Mouse (Mus musculus) embryonic fibroblast, embryonic 13.5 days (primary cell): ENCODE results near the gene Hoxd10.
A peak's percentile ranks its signal among the peaks of the same experiment; 100 is the strongest.

ENCODE experiments used
- CTCF ChIP-seq: IDR thresholded peaks from 2 replicates; pipeline ENCODE4 v1.5.1; 2011; ENCODE audit warnings: mild to moderate bottlenecking, control low read depth, low read length, moderate library complexity, borderline replicate concordance; ENCODE audit not compliant: insufficient read depth
- POLR2A ChIP-seq: IDR thresholded peaks from 2 replicates; pipeline ENCODE4 v1.6.1; 2011; ENCODE audit warnings: low read depth, mild to moderate bottlenecking, control low read depth, low read length, moderate library complexity

GRCm38 (mm10) chr2:74691022-74691951 is at the start of gene Hoxd10:
- TF ChIP-seq CTCF (peak; percentile 43; the same call in 1 of the 2 replicates), POLR2A (peak; percentile 19; the same call in 1 of the 2 replicates)
